Mouse (Mus musculus) embryonic facial prominence, embryonic 12.5 days (tissue): ENCODE data around the gene Foxf1. TPM values are rescaled to one million over a fixed set of nuclear protein-coding genes. Genes with fewer than 3 reads are reported as not detected.

Experiments used
- ATAC-seq: fragments of 200-750 bp; cut with Nextera tagmentation; 2 replicates; pipeline ENCODE4 v1.8.0; 2017; ENCODE audit not compliant: insufficient number of reproducible peaks, insufficient read depth, low FRiP score, low TSS enrichment
- H3K27ac ChIP-seq: fragments of 300-500 bp; sonication (generic); 2 replicates; pipeline ENCODE4 v1.5.1; 2016; ENCODE audit warnings: mild to moderate bottlenecking
- H3K27me3 ChIP-seq: fragments of 300-500 bp; sonication (generic); 2 replicates; pipeline ENCODE4 v1.6.1; 2016; ENCODE audit warnings: mild to moderate bottlenecking, moderate library complexity
- H3K36me3 ChIP-seq: fragments of 300-500 bp; sonication (generic); 2 replicates; pipeline ENCODE4 v1.6.1; 2016; ENCODE audit warnings: mild to moderate bottlenecking
- H3K4me1 ChIP-seq: fragments of 300-500 bp; sonication (generic); 2 replicates; pipeline ENCODE4 v1.6.1; 2016
- H3K4me2 ChIP-seq: fragments of 300-500 bp; sonication (generic); replicated peaks from 2 replicates; pipeline ENCODE4 v1.6.1; 2016; ENCODE audit warnings: mild to moderate bottlenecking, moderate library complexity
- H3K4me3 ChIP-seq: fragments of 300-500 bp; sonication (generic); 2 replicates; pipeline ENCODE4 v1.5.1; 2016; ENCODE audit warnings: mild to moderate bottlenecking
- H3K9ac ChIP-seq: fragments of 300-500 bp; sonication (generic); 2 replicates; pipeline ENCODE4 v1.6.1; 2016; ENCODE audit warnings: mild to moderate bottlenecking, moderate library complexity
- H3K9me3 ChIP-seq: fragments of 300-500 bp; sonication (generic); 2 replicates; pipeline ENCODE4 v1.6.1; 2016; ENCODE audit warnings: mild to moderate bottlenecking, moderate library complexity
- WGBS: fragments of 180-500 bp; shearing (Covaris S2); methylation state at CpG from one replicate; pipeline ENCODE4 v1.1.7; 2016; 5-methylcytosine and 5-hydroxymethylcytosine counted together
- polyA plus RNA-seq: library from polyadenylated mRNA; unstranded; fragments of >200 nt; fragmentation: Nextera tagmentation; extraction: Ambion mirVana; gene quantifications from 2 replicates; pipeline ENCODE4 v1.2.1, GENCODE M21; 2016

Foxf1 gene
- polyA plus RNA-seq, 1 experiment from 2014 or later: 35.0 TPM

- H3K9me3 ChIP-seq: no peaks in the 10 kb centered on the region
- H3K36me3 ChIP-seq: peaks cover 2% of the 10 kb centered on the region
- no peak overlapping the region for H3K4me3 ChIP-seq
- no peak overlapping the region for H3K27ac ChIP-seq
- 32% methylated on average over 6 of the region's 6 CpGs for WGBS
- no peak overlapping the region for H3K4me2 ChIP-seq
- ATAC-seq: no peak; the same call in 1 of the 2 replicates
- peaks cover 53% of the 10 kb centered on the region for H3K27me3 ChIP-seq
- H3K4me1 ChIP-seq: peaks cover 9% of the 10 kb centered on the region
- H3K9ac ChIP-seq: no peak overlapping the region; the same call in 1 of the 2 replicates
Observed at GRCm38 (mm10) chr8:121092141-121092540, 8.0 kb downstream of the Foxf1 start.

GRCm38 (mm10) chr8:121092627-121093026, 8.4 kb downstream of the Foxf1 start:
- Histone ChIP-seq H3K9ac (no peak overlapping the region; the same call in 1 of the 2 replicates), H3K9me3 (no peaks in the 10 kb centered on the region), H3K4me2 (no peak overlapping the region), H3K4me3 (no peak overlapping the region), H3K27ac (no peak overlapping the region), H3K27me3 (peaks cover 53% of the 10 kb centered on the region), H3K36me3 (peaks cover 7% of the 10 kb centered on the region), H3K4me1 (peaks cover 9% of the 10 kb centered on the region)
- 3% methylated on average over 16 of the region's 16 CpGs for WGBS
- ATAC-seq: peak; percentile 18

GRCm38 (mm10) chr8:121093496-121093895, 9.3 kb downstream of the Foxf1 start:
- Histone ChIP-seq H3K4me1 (peaks cover 9% of the 10 kb centered on the region), H3K4me2 (no peak overlapping the region), H3K27ac (no peak overlapping the region), H3K36me3 (peaks cover 16% of the 10 kb centered on the region), H3K4me3 (no peak overlapping the region), H3K27me3 (peaks cover 53% of the 10 kb centered on the region), H3K9ac (no peak overlapping the region), H3K9me3 (no peaks in the 10 kb centered on the region)
- WGBS: 52% methylated on average over 6 of the region's 6 CpGs
- ATAC-seq: no peak

- ATAC-seq: no peak
- WGBS: 51% methylated on average over 17 of the region's 17 CpGs
Observed at GRCm38 (mm10) chr8:121104049-121104818, 20.0 kb downstream of the Foxf1 start.

GRCm38 (mm10) chr8:121107668-121108656, 23.8 kb downstream of the Foxf1 start, which contains the start of gene Mthfsd:
Gene Mthfsd (minus strand): TSS chr8:121108392.
- peak within 1 kb of the TSS; percentile 87 for H3K4me2 ChIP-seq
- peak within 1 kb of the TSS; percentile 85 for H3K9ac ChIP-seq
- 1% methylated on average over 75 of the region's 75 CpGs for WGBS
- H3K9me3 ChIP-seq: no peaks in the 10 kb centered on the region
- H3K4me3 ChIP-seq: peak within 1 kb of the TSS; percentile 85
- H3K27ac ChIP-seq: peak within 1 kb of the TSS; percentile 12; the same call in 1 of the 2 replicates
- H3K27me3 ChIP-seq: peaks cover 14% of the 10 kb centered on the region; the same call in 1 of the 2 replicates
- ATAC-seq: peak; percentile 82
- peaks cover 20% of the 10 kb centered on the region for H3K4me1 ChIP-seq
- H3K36me3 ChIP-seq: peaks cover 19% of the 10 kb centered on the region

More at GRCm38 (mm10) chr8:121104049-121104818, 20.0 kb downstream of the Foxf1 start:
- H3K4me3 ChIP-seq: no peak overlapping the region
- H3K27ac ChIP-seq: no peak overlapping the region
- H3K27me3 ChIP-seq: no peaks in the 10 kb centered on the region
- no peaks in the 10 kb centered on the region for H3K9me3 ChIP-seq
- no peak overlapping the region for H3K4me2 ChIP-seq
- peaks cover 56% of the 10 kb centered on the region for H3K36me3 ChIP-seq
- no peak overlapping the region for H3K9ac ChIP-seq
- peaks cover 20% of the 10 kb centered on the region for H3K4me1 ChIP-seq

- peak overlapping the region; percentile 87 for H3K4me2 ChIP-seq
- H3K36me3 ChIP-seq: peaks cover 12% of the 10 kb centered on the region; the same call in 1 of the 2 replicates
- no peak for ATAC-seq
- peak overlapping the region; percentile 85 for H3K4me3 ChIP-seq
- peaks cover 22% of the 10 kb centered on the region for H3K4me1 ChIP-seq
- H3K27me3 ChIP-seq: peaks cover 17% of the 10 kb centered on the region
- whole genome bisulfite sequencing: 14% methylated on average over 5 of the region's 5 CpGs
- no peaks in the 10 kb centered on the region for H3K9me3 ChIP-seq
- H3K9ac ChIP-seq: peak overlapping the region; percentile 85; the same call in 1 of the 2 replicates
- H3K27ac ChIP-seq: 0 out of 2 replicates have a peak overlapping the region, but pooled peaks have one; percentile 12
Observed at GRCm38 (mm10) chr8:121108657-121109056, 24.5 kb downstream of the Foxf1 start.

GRCm38 (mm10) chr8:121111145-121111907, 27.1 kb downstream of the Foxf1 start:
- 39% methylated on average over 7 of the region's 7 CpGs for WGBS
- H3K9me3 ChIP-seq: no peaks in the 10 kb centered on the region
- no peak overlapping the region for H3K9ac ChIP-seq
- H3K4me1 ChIP-seq: peaks cover 27% of the 10 kb centered on the region
- no peaks in the 10 kb centered on the region for H3K36me3 ChIP-seq
- H3K4me2 ChIP-seq: no peak overlapping the region
- H3K27ac ChIP-seq: no peak overlapping the region
- no peak overlapping the region for H3K4me3 ChIP-seq
- ATAC-seq: no peak
- H3K27me3 ChIP-seq: peaks cover 38% of the 10 kb centered on the region

GRCm38 (mm10) chr8:121113261-121113660, 29.1 kb downstream of the Foxf1 start:
- Histone ChIP-seq H3K27me3 (peaks cover 58% of the 10 kb centered on the region), H3K9me3 (no peaks in the 10 kb centered on the region), H3K4me3 (no peak overlapping the region), H3K4me2 (peak overlapping the region; percentile 31), H3K4me1 (0 out of 2 replicates have a peak, but pooled peaks cover 19% of the 10 kb centered on the region), H3K9ac (no peak overlapping the region), H3K36me3 (no peaks in the 10 kb centered on the region), H3K27ac (no peak overlapping the region)
- no peak for ATAC-seq
- under 1% methylated on average over 21 of the region's 21 CpGs for WGBS

GRCm38 (mm10) chr8:121115136-121115535, 30.9 kb downstream of the Foxf1 start:
- WGBS: under 1% methylated on average over 25 of the region's 25 CpGs
- H3K27ac ChIP-seq: peak overlapping the region; percentile 36; the same call in 1 of the 2 replicates
- no peaks in the 10 kb centered on the region for H3K9me3 ChIP-seq
- H3K4me1 ChIP-seq: 0 out of 2 replicates have a peak, but pooled peaks cover 14% of the 10 kb centered on the region
- H3K36me3 ChIP-seq: no peaks in the 10 kb centered on the region
- peak overlapping the region; percentile 57 for H3K9ac ChIP-seq
- H3K4me3 ChIP-seq: peak overlapping the region; percentile 22
- peak overlapping the region; percentile 45 for H3K4me2 ChIP-seq
- H3K27me3 ChIP-seq: peaks cover 67% of the 10 kb centered on the region
- no peak for ATAC-seq

GRCm38 (mm10) chr8:121115948-121116347, 31.8 kb downstream of the Foxf1 start, which contains the start of gene Foxc2:
Gene Foxc2 (plus strand): TSS chr8:121116171.
- Histone ChIP-seq H3K4me3 (peak within 1 kb of the TSS; percentile 64), H3K4me2 (peak within 1 kb of the TSS; percentile 91), H3K27ac (peak within 1 kb of the TSS; percentile 96), H3K9ac (peak within 1 kb of the TSS; percentile 85), H3K36me3 (no peaks in the 10 kb centered on the region), H3K4me1 (0 out of 2 replicates have a peak, but pooled peaks cover 14% of the 10 kb centered on the region), H3K9me3 (no peaks in the 10 kb centered on the region), H3K27me3 (peaks cover 75% of the 10 kb centered on the region)
- WGBS: under 1% methylated on average over 25 of the region's 25 CpGs
- ATAC-seq: 0 out of 2 replicates have a peak, but pooled peaks have one; percentile 22
